Mouse (Mus musculus) lung, postnatal 0 days (tissue): ENCODE data around the gene 4931422A03Rik.

ENCODE experiments used
- CTCF ChIP-seq: IDR thresholded peaks from 2 replicates; pipeline ENCODE4 v1.5.1; 2016; ENCODE audit warnings: antibody characterized with exemption, mild to moderate bottlenecking
- EP300 ChIP-seq: IDR thresholded peaks from 2 replicates; pipeline ENCODE4 v1.6.1; 2016; ENCODE audit warnings: antibody characterized with exemption, mild to moderate bottlenecking, control low read depth

DNA sequence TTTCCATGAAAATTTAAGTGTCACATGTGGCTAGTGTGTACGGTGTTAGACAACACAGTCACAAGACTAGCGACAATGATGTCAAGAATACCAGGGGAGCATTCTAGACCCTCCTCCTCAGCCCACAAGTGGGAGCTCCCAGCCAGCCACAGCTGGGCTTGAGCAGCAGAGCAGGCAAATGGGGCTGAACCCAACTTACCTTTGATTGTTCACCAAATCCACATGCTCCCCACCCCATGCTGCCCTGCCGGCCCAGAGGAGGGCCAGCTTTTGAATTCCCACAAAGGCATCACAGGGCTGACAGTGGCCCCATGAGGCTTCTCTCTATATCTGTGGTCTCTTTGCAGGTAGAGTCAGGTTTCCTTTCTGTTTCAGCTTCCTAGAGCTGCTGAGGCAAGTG, 87.1 kb downstream of the 4931422A03Rik start:
- TF ChIP-seq CTCF (no peak), EP300 (no peak)
